Mouse (Mus musculus) thymus, adult 2 months (tissue): ENCODE data around the gene Sptlc2.

Experiments
- CTCF ChIP-seq: fragments of 200-500 bp; IDR thresholded peaks from 2 replicates; pipeline ENCODE4 v1.5.1; 2012; ENCODE audit warnings: mild to moderate bottlenecking, control low read depth, low read length, moderate library complexity, borderline replicate concordance; ENCODE audit not compliant: control insufficient read depth, poor library complexity, insufficient read depth; ENCODE audit errors: extremely low read depth
- POLR2A ChIP-seq: fragments of 200-500 bp; IDR thresholded peaks from 2 replicates; pipeline ENCODE4 v1.6.1; 2012; ENCODE audit warnings: mild to moderate bottlenecking, low read length, control low read depth, moderate library complexity; ENCODE audit not compliant: control insufficient read depth, poor library complexity, insufficient read depth; ENCODE audit errors: extremely low read depth

DNA sequence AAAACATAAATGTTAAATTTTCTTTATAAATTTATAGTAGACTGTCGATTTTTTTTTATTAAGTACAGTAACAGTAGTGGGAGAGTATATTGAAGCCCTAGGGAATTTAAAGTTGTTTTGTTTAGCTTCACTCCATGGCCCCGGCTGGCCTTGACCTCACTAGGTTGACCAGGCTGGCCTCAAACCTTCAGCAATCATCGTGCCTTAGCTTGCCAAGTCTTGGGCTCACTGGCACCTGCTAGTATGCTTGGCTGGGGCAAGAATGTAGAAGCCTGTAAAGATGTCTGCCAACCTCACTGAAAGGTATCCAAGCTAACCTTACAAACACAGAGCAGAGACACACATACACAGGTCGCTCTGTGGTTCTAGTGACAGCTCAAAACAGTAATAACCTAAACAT is 55.6 kb downstream of the Sptlc2 start:
- no peak for TF ChIP-seq CTCF
- no peak for TF ChIP-seq POLR2A
